Mouse (Mus musculus) CH12.LX (cell line): ENCODE results near the gene Actl10. TPM values are rescaled to one million over a fixed set of nuclear protein-coding genes. Genes with fewer than 3 reads are reported as not detected.

Source experiments
- DNase-seq: peaks from one replicate; pipeline ENCODE4 v3.0.0-alpha.2; 2013; ENCODE audit errors: extremely low read depth
- H3K27ac ChIP-seq: 2 replicates; pipeline ENCODE4 v1.5.1; 2012; ENCODE audit warnings: low read depth, mild to moderate bottlenecking, control low read depth, moderate library complexity; ENCODE audit not compliant: insufficient read depth
- H3K27me3 ChIP-seq: replicated peaks from 2 replicates; pipeline ENCODE3; 2012; ENCODE audit warnings: inconsistent platforms
- H3K36me3 ChIP-seq, 2 experiments: replicated peaks in 1 of 2; 2 replicates each; pipeline versions ENCODE3 to v1.6.1; 2012; ENCODE audit warnings: inconsistent platforms in 1 of 2, low read length in 1 of 2, mild to moderate bottlenecking in 1 of 2, mixed read lengths in 1 of 2, moderate library complexity in 1 of 2; ENCODE audit not compliant: control insufficient read depth in 1 of 2, insufficient read depth in 1 of 2
- H3K4me1 ChIP-seq, 2 experiments: 2 replicates each; pipeline ENCODE4 v1.6.1; 2012; ENCODE audit warnings: inconsistent platforms in 1 of 2, moderate library complexity in 1 of 2; ENCODE audit not compliant: insufficient read depth in 2 of 2, control insufficient read depth in 1 of 2
- H3K4me2 ChIP-seq: 2 replicates; pipeline ENCODE4 v1.6.1; 2012; ENCODE audit warnings: low read depth, mild to moderate bottlenecking, control low read depth; ENCODE audit not compliant: poor library complexity, insufficient read depth, severe bottlenecking
- H3K4me3 ChIP-seq, 3 experiments: fragments of 150-350 bp in 1 of 3; sonication (generic) in 1 of 3; replicated peaks in 1 of 3; 2 replicates each; pipeline versions ENCODE3 to v1.5.1; 2011 to 2012; ENCODE audit warnings: low read depth in 2 of 3, low read length in 2 of 3, mild to moderate bottlenecking in 2 of 3, moderate library complexity in 2 of 3, control low read depth in 1 of 3, improper control_type of control experiment in 1 of 3, inconsistent platforms in 1 of 3, mixed read lengths in 1 of 3; ENCODE audit not compliant: poor library complexity in 1 of 3
- H3K79me2 ChIP-seq: replicated peaks from 2 replicates; pipeline ENCODE4 v1.6.1; 2012; ENCODE audit warnings: mild to moderate bottlenecking, moderate library complexity; ENCODE audit not compliant: control insufficient read depth, poor library complexity, insufficient read depth, severe bottlenecking; ENCODE audit errors: extremely low read depth
- H3K9ac ChIP-seq: 2 replicates; pipeline ENCODE4 v1.6.1; 2012; ENCODE audit warnings: low read depth, mild to moderate bottlenecking, control low read depth, moderate library complexity; ENCODE audit not compliant: insufficient read depth
- H3K9me3 ChIP-seq: replicated peaks from 2 replicates; pipeline ENCODE3; 2012; ENCODE audit warnings: low read length, inconsistent platforms, mixed read lengths
- BHLHE40 ChIP-seq: IDR thresholded peaks from 2 replicates; pipeline ENCODE4 v1.6.1; 2011; ENCODE audit warnings: mild to moderate bottlenecking, low read depth, low read length, improper control_type of control experiment
- CHD2 ChIP-seq: IDR thresholded peaks from 2 replicates; pipeline ENCODE4 v1.6.1; 2011; ENCODE audit warnings: low read length, improper control_type of control experiment
- CTCF ChIP-seq, 2 experiments: IDR thresholded peaks in 1 of 2; conservative IDR thresholded peaks in 1 of 2; 2 replicates each; pipeline ENCODE4 v1.5.1; 2011 to 2012; ENCODE audit warnings: low read depth in 2 of 2, low read length in 2 of 2, improper control_type of control experiment in 1 of 2, inconsistent platforms in 1 of 2, mild to moderate bottlenecking in 1 of 2, moderate library complexity in 1 of 2
- EP300 ChIP-seq: IDR thresholded peaks from 2 replicates; pipeline ENCODE4 v1.6.1; 2011; ENCODE audit warnings: low read length, improper control_type of control experiment
- ETS1 ChIP-seq: conservative IDR thresholded peaks from 2 replicates; pipeline ENCODE4 v1.6.1; 2012; ENCODE audit warnings: low read depth, mild to moderate bottlenecking, inconsistent platforms, low read length, improper control_type of control experiment, moderate library complexity
- IRF4 ChIP-seq: IDR thresholded peaks from 2 replicates; pipeline ENCODE4 v1.6.1; 2014; ENCODE audit warnings: low read depth, mild to moderate bottlenecking, inconsistent platforms, low read length, improper control_type of control experiment
- JUN ChIP-seq: IDR thresholded peaks from 2 replicates; pipeline ENCODE4 v1.6.1; 2011; ENCODE audit warnings: low read depth, mild to moderate bottlenecking, low read length, improper control_type of control experiment, moderate library complexity; ENCODE audit not compliant: insufficient read depth
- MAFK ChIP-seq: IDR thresholded peaks from 2 replicates; pipeline ENCODE4 v1.6.1; 2011; ENCODE audit warnings: low read length, improper control_type of control experiment; ENCODE audit not compliant: insufficient replicate concordance
- MAX ChIP-seq: IDR thresholded peaks from 2 replicates; pipeline ENCODE4 v1.6.1; 2011; ENCODE audit warnings: low read length, improper control_type of control experiment
- MEF2A ChIP-seq: IDR thresholded peaks from 2 replicates; pipeline ENCODE4 v1.6.1; 2014; ENCODE audit warnings: low read depth, mild to moderate bottlenecking, inconsistent platforms, low read length, improper control_type of control experiment, borderline replicate concordance
- MYC ChIP-seq: IDR thresholded peaks from 2 replicates; pipeline ENCODE4 v1.6.1; 2011; ENCODE audit warnings: low read depth, mild to moderate bottlenecking, improper control_type of control experiment, low read length
- POLR2A ChIP-seq: IDR thresholded peaks from 2 replicates; pipeline ENCODE4 v1.6.1; 2011; ENCODE audit warnings: low read depth, mild to moderate bottlenecking, improper control_type of control experiment, low read length
- POLR2AphosphoS2 ChIP-seq: IDR thresholded peaks from 2 replicates; pipeline ENCODE4 v1.6.1; 2011; ENCODE audit warnings: low read depth, low read length, improper control_type of control experiment
- RAD21 ChIP-seq: IDR thresholded peaks from 2 replicates; pipeline ENCODE4 v1.6.1; 2011; ENCODE audit warnings: low read depth, mild to moderate bottlenecking, low read length, improper control_type of control experiment, moderate library complexity
- SIN3A ChIP-seq: IDR thresholded peaks from 2 replicates; pipeline ENCODE4 v1.6.1; 2012; ENCODE audit warnings: low read length, improper control_type of control experiment, inconsistent platforms
- SMC3 ChIP-seq: IDR thresholded peaks from 2 replicates; pipeline ENCODE4 v1.6.1; 2011; ENCODE audit warnings: low read depth, low read length, improper control_type of control experiment
- TBP ChIP-seq: conservative IDR thresholded peaks from 2 replicates; pipeline ENCODE4 v1.6.1; 2011; ENCODE audit warnings: low read depth, low read length, improper control_type of control experiment
- UBTF ChIP-seq: IDR thresholded peaks from 2 replicates; pipeline ENCODE4 v1.6.1; 2012; ENCODE audit warnings: low read depth, mild to moderate bottlenecking, inconsistent platforms, low read length, improper control_type of control experiment, moderate library complexity
- ZC3H11A ChIP-seq: IDR thresholded peaks from 2 replicates; pipeline ENCODE4 v1.6.1; 2012; ENCODE audit warnings: low read depth, mild to moderate bottlenecking, inconsistent platforms, low read length, improper control_type of control experiment
- ZKSCAN1 ChIP-seq: IDR thresholded peaks from 2 replicates; pipeline ENCODE4 v1.6.1; 2012; ENCODE audit warnings: low read depth, inconsistent platforms, low read length, improper control_type of control experiment, borderline replicate concordance
- ZNF384 ChIP-seq: IDR thresholded peaks from 2 replicates; pipeline ENCODE4 v1.6.1; 2012; ENCODE audit warnings: low read depth, low read length, improper control_type of control experiment, inconsistent platforms
- dilution Hi-C: fragments of 300-500 bp; cut with MboI; formaldehyde crosslinking; loops from 2 replicates; pipeline ENCODE4 v1.14.3; 2020; ENCODE audit warnings: low sequenced_read_pairs; ENCODE audit not compliant: extremely low pct_unique_long_range_greater_than_20kb, extremely low pct_ligation_motif_present
- in situ Hi-C: fragments of 300-500 bp; cut with MboI; formaldehyde crosslinking; loops from 3 replicates; pipeline ENCODE4 v1.14.3; 2019; ENCODE audit warnings: low sequenced_read_pairs, low pct_ligation_motif_present, low pct_unique_long_range_greater_than_20kb, mixed read lengths
- polyA plus RNA-seq: library from polyadenylated mRNA; unstranded; fragments of >175 nt; gene quantifications from 2 replicates; pipeline ENCODE4 v1.2.1, GENCODE M21; 2012; ENCODE audit warnings: low read depth; ENCODE audit not compliant: insufficient read length
- total RNA-seq, 2 experiments: library from RNA; depleted of rRNA; stranded (reverse); fragments of 300-350 nt in 1 of 2; fragments of >200 nt in 1 of 2; gene quantifications; 2 replicates each; pipeline ENCODE4 v1.2.3; 2012 to 2014

Gene Actl10
- total and polyA plus RNA-seq, 3 experiments, result 0.20 to 0.25 TPM; not detected in 1

GRCm38 (mm10) chr2:154595775-154596174 lies 44.2 kb downstream of the Actl10 start:
- H3K9me3 ChIP-seq, result no peaks in the 10 kb centered on the region
- no peak overlapping the region for H3K9ac ChIP-seq
- no peak overlapping the region for H3K4me2 ChIP-seq
- peaks cover 2 to 20% of the 10 kb centered on the region in 2 experiments for H3K36me3 ChIP-seq
- no peak for TF ChIP-seq ZC3H11A
- no peak for TF ChIP-seq MYC
- no peak for TF ChIP-seq ZNF384
- no peak for TF ChIP-seq POLR2A
- TF ChIP-seq CHD2, result no peak
- no peak for TF ChIP-seq MAFK
- TF ChIP-seq POLR2AphosphoS2, result no peak
- TF ChIP-seq UBTF, result no peak
- no peak for TF ChIP-seq TBP
- no peak for TF ChIP-seq MEF2A
- TF ChIP-seq SMC3, result no peak
- no peak for TF ChIP-seq BHLHE40
- no peak for TF ChIP-seq CTCF (conservative IDR thresholded peaks at IDR 0.05 in 1 of 2, IDR thresholded peaks at IDR 0.05 in 1 of 2; ENCODE audit: low read depth in 2 of 2, low read length in 2 of 2)
- TF ChIP-seq ZKSCAN1, result no peak
- no peak for TF ChIP-seq RAD21
- no peak for TF ChIP-seq ETS1
- no peak for TF ChIP-seq EP300
- TF ChIP-seq SIN3A, result no peak
- TF ChIP-seq JUN, result no peak
- no peak overlapping the region for H3K4me3 ChIP-seq
- dilution Hi-C loops (no loop called here), in situ Hi-C loops (no loop called here)
- H3K27me3 ChIP-seq, result no peaks in the 10 kb centered on the region
- DNase-seq, result no peak
- no peak overlapping the region for H3K27ac ChIP-seq
- no peaks in the 10 kb centered on the region for H3K79me2 ChIP-seq
- H3K4me1 ChIP-seq, result peaks cover 9 to 17% of the 10 kb centered on the region in 2 experiments

GRCm38 (mm10) chr2:154597399-154597798 lies 45.8 kb downstream of the Actl10 start:
- H3K79me2 ChIP-seq, result no peaks in the 10 kb centered on the region
- H3K4me3 ChIP-seq, result no peak overlapping the region
- no peaks in the 10 kb centered on the region for H3K27me3 ChIP-seq
- no peak overlapping the region for H3K9ac ChIP-seq
- no peak overlapping the region for H3K4me2 ChIP-seq
- DNase-seq, result peak; percentile 34
- peaks cover 11 to 18% of the 10 kb centered on the region in 2 experiments for H3K4me1 ChIP-seq
- H3K9me3 ChIP-seq, result no peaks in the 10 kb centered on the region
- in situ Hi-C loops, result no loop called here
- no peak overlapping the region for H3K27ac ChIP-seq
- dilution Hi-C loops, result no loop called here
- H3K36me3 ChIP-seq, result peaks cover 2 to 18% of the 10 kb centered on the region in 2 experiments
- TF ChIP-seq JUN (no peak), IRF4 (peak; percentile 75; the same call in 1 of the 2 replicates), SIN3A (0 out of 2 replicates have a peak, but pooled peaks have one; percentile 18), EP300 (peak; percentile 54), MAX (no peak)
